Mouse (Mus musculus) adrenal gland (tissue): ENCODE data around the gene Gm13089.
"Not testable (repeated sequence)": the region's sequence is repeated elsewhere in the genome, so short reads cannot be mapped to it uniquely, and the experiment has no call there.

ENCODE experiments used
- intact Hi-C: fragments of 180-260 bp; cut with DNase I; formaldehyde crosslinking; loops from one replicate; pipeline ENCODE4 v1.15.1; 2025
- long read RNA-seq, 2 experiments: library from polyadenylated mRNA; unstranded; transcript quantifications; one replicate each; pipeline ENCODE4 v2.0.0; 2020; ENCODE audit warnings: borderline replicate concordance in 1 of 2; ENCODE audit not compliant: insufficient replicate concordance in 1 of 2

Gene Gm13089
- long read RNA-seq, experiment 1: 0 reads
- long read RNA-seq, experiment 2: 0 reads

DNA sequence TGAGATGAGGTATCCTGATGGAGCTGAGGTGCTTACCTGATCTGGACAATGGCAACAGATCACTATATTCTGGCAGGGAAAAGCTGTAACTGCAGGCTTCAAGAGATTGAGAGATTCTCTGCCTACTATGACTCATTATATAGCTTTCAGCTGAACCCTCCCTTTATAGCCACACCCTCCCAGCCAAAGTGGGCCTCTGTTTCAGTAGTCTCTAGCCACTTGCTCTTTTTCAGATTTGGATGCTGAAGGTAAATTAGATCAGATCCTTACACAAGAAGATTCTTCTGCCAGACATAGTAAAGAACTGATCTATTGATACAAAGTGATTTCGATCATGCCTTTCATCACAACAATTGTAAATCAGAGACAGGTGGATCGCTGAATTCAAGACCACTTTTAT, at the start of gene Gm13089:
TSS of gene Gm13089 (minus strand) at position 101 of the 400 bp plus-strand sequence.
- intact Hi-C loops: no loop called here

DNA sequence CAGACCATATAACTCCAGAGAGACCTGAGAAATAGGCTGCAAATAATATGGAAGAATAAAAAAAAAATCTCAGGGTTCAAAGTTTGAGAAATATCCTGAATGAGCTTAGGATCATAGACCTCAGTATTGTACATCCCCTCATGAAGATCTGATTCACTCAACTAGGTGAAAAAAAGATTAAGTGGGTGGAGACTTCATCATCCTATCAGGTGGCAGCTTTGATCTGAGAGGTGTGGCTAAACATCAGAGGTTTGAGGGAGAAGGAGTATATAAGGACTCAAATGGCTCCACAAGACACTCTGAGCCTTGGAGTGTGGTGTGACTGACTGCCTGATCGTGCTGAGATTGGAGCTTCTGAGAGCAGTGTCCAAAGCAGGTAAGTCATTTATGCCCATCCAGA, 16.6 kb upstream of the Gm13089 start, which contains the start of gene Gm13078:
TSS of gene Gm13078 (plus strand) at position 301 of the 400 bp plus-strand sequence.
- intact Hi-C loops: no loop called here

DNA sequence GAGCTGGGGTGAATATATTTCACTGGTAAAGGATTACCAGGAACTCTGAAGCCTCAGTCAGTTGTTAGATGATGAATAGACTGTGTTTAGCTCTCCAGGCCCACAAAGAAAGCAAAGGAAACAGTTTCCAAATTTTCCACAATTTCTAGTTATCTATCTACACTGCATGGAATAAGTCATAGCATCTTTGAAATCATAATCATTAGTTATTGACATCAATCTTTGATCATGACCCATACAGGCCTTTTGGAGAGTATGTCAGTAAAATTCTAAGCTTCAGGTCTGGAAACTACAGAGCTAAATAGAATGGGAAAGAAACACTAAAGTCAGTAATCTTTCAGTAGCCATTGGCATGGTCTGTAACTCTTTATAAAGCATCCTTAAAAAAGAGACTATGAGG, 45.4 kb downstream of the Gm13089 start, which contains the start of gene Gm13088:
TSS of gene Gm13088 (minus strand) at position 101 of the 400 bp plus-strand sequence.
- intact Hi-C loops: not testable (repeated sequence)
